19 mouse cellular contexts compared by ENCODE assay signal in genomic region chr13:73767224-73767623, GRCm38 (mm10). TPM values are rescaled to one million over a fixed set of nuclear protein-coding genes. Genes with fewer than 3 reads are reported as not detected.
DNase-seq lines count a peak whose midpoint lies in the region; ATAC-seq and TF ChIP-seq lines count a peak whose summit lies in the region.
"Had no signal": no experiment of that assay in that cellular context is flagged by ENCODE, and none has a peak within 500 bp of the region (broad histone marks: within the 10 kb centered on the region; RNA-seq: fewer than 3 reads in every experiment).

No protein-coding gene starts in this region.

- intact Hi-C loops in heart, postnatal 10 days (cut with DNase I), result no loop called here

- no peaks in the 10 kb centered on the region for H3K27me3 ChIP-seq in heart, embryonic 15.5 days
- no peaks in the 10 kb centered on the region for H3K27me3 ChIP-seq in liver, embryonic 13.5 days
- H3K27me3 ChIP-seq in stomach, postnatal 0 days (ENCODE audit: control insufficient read depth, insufficient read depth, low read length), result no peaks in the 10 kb centered on the region
- H3K27me3 ChIP-seq: hindbrain, embryonic 13.5 days; limb, embryonic 13.5 days; neural tube, embryonic 15.5 days; Patski had no signal

- 0 out of 2 replicates have a peak overlapping the region, but pooled peaks have one; percentile 88 for H3K4me2 ChIP-seq in heart, embryonic 15.5 days
- H3K4me2 ChIP-seq in liver, embryonic 13.5 days, result peak overlapping the region; percentile 2; the same call in 1 of the 2 replicates
- no peak overlapping the region for H3K4me2 ChIP-seq in stomach, postnatal 0 days (replicated peaks; ENCODE audit: low read depth)
- H3K4me2 ChIP-seq: hindbrain, embryonic 13.5 days; neural tube, embryonic 15.5 days had no signal

- no peak for TF ChIP-seq CTCF in stomach, postnatal 0 days (IDR thresholded peaks at IDR 0.05; ENCODE audit: low read depth)

- H3K9ac ChIP-seq in heart, embryonic 15.5 days, result no peak overlapping the region
- H3K9ac ChIP-seq in liver, embryonic 13.5 days, result no peak overlapping the region
- no peak overlapping the region for H3K9ac ChIP-seq in stomach, postnatal 0 days (ENCODE audit: low read length)
- H3K9ac ChIP-seq: hindbrain, embryonic 13.5 days; limb, embryonic 13.5 days; neural tube, embryonic 15.5 days had no signal

- DNase-seq in heart, postnatal 10 days, result no peak
- DNase-seq in lung, postnatal 36 days, result peak; percentile 30
- no peak for DNase-seq in lung, adult 18-20 months
- DNase-seq in liver, embryonic 13.5 days, result no peak
- no peak for DNase-seq in stomach, postnatal 0 days (ENCODE audit: low spot score)
- DNase-seq in cerebellum, adult 18-20 months, result no peak
- DNase-seq in thymus, postnatal 25 days, result no peak
- DNase-seq: adrenal gland, postnatal 10 days; cerebellum, postnatal 10 days; gastrocnemius, adult 2 months; thymus, adult 2 months had no signal

- no peaks in the 10 kb centered on the region for H3K36me3 ChIP-seq in heart, embryonic 15.5 days
- no peaks in the 10 kb centered on the region for H3K36me3 ChIP-seq in liver, embryonic 13.5 days
- no peaks in the 10 kb centered on the region for H3K36me3 ChIP-seq in stomach, postnatal 0 days (ENCODE audit: control insufficient read depth, insufficient read depth, low read length)
- H3K36me3 ChIP-seq: hindbrain, embryonic 13.5 days; neural tube, embryonic 15.5 days had no signal

- WGBS in heart, embryonic 15.5 days, result 62% methylated on average over 8 of the region's 8 CpGs
- 58% methylated on average over 8 of the region's 8 CpGs for WGBS in liver, embryonic 13.5 days (ENCODE audit: insufficient replicate concordance)
- 67% methylated on average over 8 of the region's 8 CpGs for WGBS in stomach, postnatal 0 days

- no peaks in the 10 kb centered on the region for H3K9me3 ChIP-seq in heart, embryonic 15.5 days (replicated peaks)
- no peaks in the 10 kb centered on the region for H3K9me3 ChIP-seq in liver, embryonic 13.5 days (replicated peaks)
- H3K9me3 ChIP-seq in stomach, postnatal 0 days (ENCODE audit: control insufficient read depth, low read length), result no peaks in the 10 kb centered on the region
- H3K9me3 ChIP-seq: forebrain, embryonic 10.5 days; hindbrain, embryonic 13.5 days; limb, embryonic 13.5 days; neural tube, embryonic 15.5 days had no signal

- H3K4me3 ChIP-seq in heart, embryonic 15.5 days, result no peak overlapping the region
- no peak overlapping the region for H3K4me3 ChIP-seq in liver, embryonic 13.5 days (replicated peaks)
- H3K4me3 ChIP-seq in stomach, postnatal 0 days (ENCODE audit: low read depth, low read length), result no peak overlapping the region
- H3K4me3 ChIP-seq: forebrain, embryonic 10.5 days; gastrocnemius, adult 2 months; hindbrain, embryonic 13.5 days; limb, embryonic 13.5 days; neural tube, embryonic 15.5 days had no signal

- no peak for TF ChIP-seq EP300 in stomach, postnatal 0 days (optimal IDR thresholded peaks at IDR 0.05)

- H3K4me1 ChIP-seq in heart, embryonic 15.5 days (replicated peaks), result peaks cover 68% of the 10 kb centered on the region
- peaks cover 86% of the 10 kb centered on the region for H3K4me1 ChIP-seq in liver, embryonic 13.5 days (replicated peaks)
- 0 out of 2 replicates have a peak, but pooled peaks cover 7% of the 10 kb centered on the region for H3K4me1 ChIP-seq in stomach, postnatal 0 days (replicated peaks; ENCODE audit: control insufficient read depth, insufficient read depth)

- no peak overlapping the region for H3K27ac ChIP-seq in heart, embryonic 15.5 days
- H3K27ac ChIP-seq in liver, embryonic 13.5 days, result peak overlapping the region; percentile 8; the same call in 1 of the 2 replicates
- peak overlapping the region; percentile 35; the same call in 1 of the 2 replicates for H3K27ac ChIP-seq in stomach, postnatal 0 days (replicated peaks)
- H3K27ac ChIP-seq: forebrain, embryonic 10.5 days; gastrocnemius, adult 2 months; hindbrain, embryonic 13.5 days; kidney, postnatal 0 days; limb, embryonic 13.5 days; neural tube, embryonic 15.5 days had no signal

- ATAC-seq in heart, embryonic 15.5 days (replicated peaks; ENCODE audit: insufficient number of reproducible peaks, insufficient read depth, low FRiP score, low read depth), result no peak
- no peak for ATAC-seq in liver, embryonic 13.5 days (ENCODE audit: low read depth)
- no peak for ATAC-seq in stomach, postnatal 0 days (ENCODE audit: low FRiP score, low TSS enrichment)
- ATAC-seq: midbrain, embryonic 16.5 days; Patski had no signal

RNA-seq across cellular contexts. Expression of gene Slc12a7, which starts 34.3 kb away (rescaled TPM):
- 37.1 and 37.7 TPM in 2 replicates for polyA plus RNA-seq in heart, embryonic 15.5 days (2015; fragmentation: Nextera tagmentation; extraction: Ambion mirVana)
- 100 to 1,000 TPM; 160 to 180 TPM for total RNA-seq in heart, postnatal 10 days (2021)
- polyA plus RNA-seq in liver, embryonic 13.5 days (2015; fragmentation: Nextera tagmentation; extraction: Ambion mirVana), result 6.9 and 9.2 TPM in 2 replicates
- polyA plus RNA-seq in stomach, postnatal 0 days (2015; fragmentation: Nextera tagmentation; extraction: Ambion mirVana), result 17.9 and 19.0 TPM in 2 replicates
